Mouse (Mus musculus) layer of hippocampus, adult 11-12 months (tissue): ENCODE measurements around the gene Pold1.

ENCODE experiments used
- DNase-seq: peaks from one replicate; pipeline ENCODE4 v3.0.0; 2022; ENCODE audit warnings: low spot score

The Pold1 gene

DNA sequence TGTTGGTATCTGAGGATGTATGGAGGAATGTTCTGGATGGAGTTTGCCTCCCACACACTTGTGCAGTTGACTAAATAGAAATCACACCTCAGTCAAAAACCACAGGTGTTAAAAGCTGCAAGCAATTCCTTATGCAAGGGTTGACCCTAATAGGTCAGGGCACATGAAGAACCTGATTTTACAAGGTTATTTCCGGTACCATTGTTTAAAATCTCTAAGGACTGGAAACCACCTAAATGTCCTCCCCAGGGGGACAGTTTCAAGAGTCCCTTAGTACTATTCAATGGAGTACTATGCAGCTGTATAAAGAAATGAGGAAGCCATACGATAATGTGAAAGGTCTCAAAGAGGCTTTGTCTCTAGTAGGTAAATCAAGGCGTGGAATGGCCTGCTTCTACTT, 2.4 kb downstream of the Pold1 start:
- DNase-seq: no peak

DNA sequence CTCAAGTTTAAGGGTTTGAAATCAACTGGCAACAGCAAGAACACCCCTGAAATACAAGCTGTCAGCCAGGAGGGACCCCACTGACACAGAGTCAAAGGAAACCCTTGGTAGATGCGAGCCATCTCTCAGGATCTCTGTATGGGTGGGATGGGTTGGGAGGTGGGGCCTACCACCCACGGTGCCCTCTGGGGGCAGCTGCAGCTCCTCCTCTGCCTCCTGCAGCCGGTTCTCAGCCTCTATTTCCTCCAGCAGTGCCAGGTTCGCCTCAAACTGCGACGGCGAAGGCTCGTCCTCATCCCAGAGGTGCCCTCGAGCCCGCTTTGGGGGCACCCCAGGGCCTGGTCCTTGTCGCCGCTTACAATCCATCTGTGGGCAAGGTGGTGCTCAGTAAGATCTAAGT, 5.6 kb downstream of the Pold1 start:
- no peak for DNase-seq

DNA sequence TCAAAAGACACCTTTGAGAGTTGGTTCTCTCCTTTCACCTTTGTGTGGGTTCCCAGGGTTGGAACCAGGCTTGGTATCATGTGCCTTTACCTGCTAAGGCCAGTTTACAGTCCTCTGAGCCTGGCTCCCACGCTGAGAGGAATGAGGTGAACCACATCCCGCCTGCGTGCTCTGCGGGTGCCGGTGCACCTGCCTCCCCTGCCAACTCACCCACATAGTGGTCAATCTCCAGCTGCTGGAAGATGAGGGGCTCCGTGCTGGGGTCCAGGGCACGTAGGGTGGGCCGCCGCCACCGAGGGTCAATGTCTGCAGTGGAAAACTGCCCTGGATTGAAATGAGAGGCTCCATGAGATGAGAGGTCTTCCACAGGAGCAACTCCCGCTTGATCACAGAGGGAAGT, 6.1 kb downstream of the Pold1 start:
- DNase-seq: no peak

DNA sequence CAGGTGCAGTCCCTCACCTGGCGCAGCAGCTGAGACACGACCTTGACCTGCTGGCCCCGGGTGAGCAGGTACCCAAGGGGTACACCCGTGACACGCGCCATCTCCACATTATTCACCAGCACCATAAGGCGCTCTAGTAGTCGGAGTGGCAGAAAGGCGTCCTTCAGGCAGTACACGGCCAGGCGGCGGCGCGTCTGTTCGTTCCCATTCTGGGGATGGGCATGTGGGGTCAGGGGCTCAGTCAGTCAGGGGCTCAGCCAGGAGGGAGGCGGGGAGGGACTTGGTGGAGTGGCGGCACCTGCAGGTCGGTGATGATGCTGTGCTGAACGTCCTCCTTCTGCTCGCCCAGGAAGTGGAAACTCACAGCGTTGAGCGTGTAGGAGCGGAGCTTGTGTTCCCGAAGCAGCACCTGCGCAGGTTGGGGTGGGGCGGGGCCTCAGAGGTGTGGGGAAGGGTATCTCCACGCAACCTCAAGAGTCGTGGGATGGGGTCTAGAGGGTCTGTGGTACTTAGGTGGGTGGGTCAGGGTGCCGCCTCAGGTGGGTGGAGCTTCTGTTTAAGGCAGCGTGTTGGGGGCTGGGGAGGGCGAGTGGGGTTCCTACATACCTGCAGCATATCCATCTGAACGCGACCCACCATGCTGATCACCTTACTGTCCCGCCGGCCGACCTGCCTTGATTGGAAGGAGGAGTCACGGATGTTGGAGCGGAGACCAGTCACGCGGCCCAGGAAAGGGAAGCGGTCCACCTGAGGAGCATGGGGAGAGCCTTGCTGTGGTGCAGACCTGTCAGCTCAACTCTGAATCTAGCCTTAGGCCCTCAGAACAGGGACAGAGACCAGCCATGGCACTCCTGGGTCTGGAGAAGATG, 9.7 kb downstream of the Pold1 start:
- DNase-seq: no peak

DNA sequence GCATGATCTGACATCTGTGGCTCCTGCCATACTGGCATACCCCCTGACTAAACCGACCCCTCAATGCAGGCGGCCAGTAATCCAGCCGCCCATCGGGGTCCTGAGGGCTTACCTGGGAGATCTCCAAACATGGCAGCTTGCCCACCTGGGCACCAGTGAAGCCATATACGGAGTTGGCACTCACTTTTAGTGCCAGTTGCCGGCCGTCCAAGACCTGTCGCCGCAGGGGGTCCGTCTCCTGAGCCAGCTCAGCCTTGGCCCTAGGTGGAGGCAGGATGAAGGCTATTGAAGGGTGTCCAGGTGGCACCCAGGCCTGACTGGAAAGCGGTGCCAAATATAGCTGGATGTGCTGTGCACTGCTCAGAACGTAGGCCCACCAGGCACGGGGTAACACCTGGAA, 11.2 kb downstream of the Pold1 start:
- no peak for DNase-seq

DNA sequence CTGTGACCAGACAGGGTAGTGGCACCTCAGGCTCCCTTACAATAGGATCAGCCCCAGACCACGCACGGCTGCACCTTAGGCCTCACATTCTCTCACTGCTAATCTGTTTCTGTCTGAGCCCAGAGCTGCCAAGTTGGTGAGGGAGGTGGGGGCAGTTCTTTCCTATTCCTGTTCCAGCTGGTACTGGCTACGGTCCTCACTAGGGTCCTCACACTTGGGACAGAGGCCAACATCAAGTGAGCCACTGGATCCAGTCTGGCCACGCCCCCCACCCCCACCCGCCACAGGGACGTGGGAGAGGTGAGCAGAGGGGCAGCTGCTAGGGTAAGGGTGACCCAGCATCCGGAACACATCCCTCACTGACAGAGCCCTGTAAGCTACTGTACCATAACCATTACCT, 11.6 kb downstream of the Pold1 start:
- DNase-seq: no peak

- no peak for DNase-seq
Measured at GRCm38 (mm10) chr7:44536590-44536968, 12.1 kb downstream of the Pold1 start.

DNA sequence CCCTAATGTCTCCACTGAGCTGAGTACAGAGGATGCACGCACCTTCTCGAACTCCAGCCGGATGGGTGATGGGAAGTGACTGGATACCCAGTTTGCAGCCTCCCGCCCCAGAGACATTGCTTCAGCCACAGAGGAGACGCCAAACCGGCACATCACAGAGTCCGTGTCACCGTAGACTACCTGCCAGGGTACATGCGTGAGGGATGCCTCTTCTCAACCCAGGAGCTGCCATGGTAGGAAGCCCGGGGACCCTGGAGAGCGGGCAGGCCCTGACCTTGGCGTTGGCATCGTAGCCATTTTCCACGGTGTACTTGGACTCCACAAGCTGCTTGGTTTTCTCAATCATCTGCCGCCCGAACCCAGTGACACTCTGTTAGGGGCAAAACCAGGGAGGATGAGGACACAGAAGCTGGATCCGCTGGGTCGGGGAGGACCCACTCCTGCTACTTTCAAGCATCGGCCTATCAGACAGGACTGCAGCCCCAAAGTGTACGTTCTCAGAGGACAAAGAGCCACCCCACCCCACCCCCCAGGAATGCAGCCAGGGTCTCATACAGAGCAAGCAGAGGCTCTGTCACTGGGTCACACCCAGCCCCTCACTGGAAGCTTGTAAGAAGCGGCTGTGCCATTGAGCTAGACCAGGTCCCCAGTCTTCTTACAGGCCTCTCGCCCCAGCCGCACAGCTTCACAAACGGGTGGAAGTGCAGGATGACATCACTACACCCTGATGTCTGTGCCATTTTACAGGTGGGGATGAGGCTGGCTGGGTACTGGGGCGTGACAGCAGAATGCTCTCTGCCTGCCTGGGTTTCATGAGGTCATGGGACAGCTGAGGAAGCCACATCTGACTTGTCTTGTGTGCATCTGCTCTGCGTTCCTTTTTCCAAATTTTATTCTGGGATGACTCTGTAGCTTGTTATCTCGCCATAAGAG, 12.7 kb downstream of the Pold1 start:
- DNase-seq: no peak

DNA sequence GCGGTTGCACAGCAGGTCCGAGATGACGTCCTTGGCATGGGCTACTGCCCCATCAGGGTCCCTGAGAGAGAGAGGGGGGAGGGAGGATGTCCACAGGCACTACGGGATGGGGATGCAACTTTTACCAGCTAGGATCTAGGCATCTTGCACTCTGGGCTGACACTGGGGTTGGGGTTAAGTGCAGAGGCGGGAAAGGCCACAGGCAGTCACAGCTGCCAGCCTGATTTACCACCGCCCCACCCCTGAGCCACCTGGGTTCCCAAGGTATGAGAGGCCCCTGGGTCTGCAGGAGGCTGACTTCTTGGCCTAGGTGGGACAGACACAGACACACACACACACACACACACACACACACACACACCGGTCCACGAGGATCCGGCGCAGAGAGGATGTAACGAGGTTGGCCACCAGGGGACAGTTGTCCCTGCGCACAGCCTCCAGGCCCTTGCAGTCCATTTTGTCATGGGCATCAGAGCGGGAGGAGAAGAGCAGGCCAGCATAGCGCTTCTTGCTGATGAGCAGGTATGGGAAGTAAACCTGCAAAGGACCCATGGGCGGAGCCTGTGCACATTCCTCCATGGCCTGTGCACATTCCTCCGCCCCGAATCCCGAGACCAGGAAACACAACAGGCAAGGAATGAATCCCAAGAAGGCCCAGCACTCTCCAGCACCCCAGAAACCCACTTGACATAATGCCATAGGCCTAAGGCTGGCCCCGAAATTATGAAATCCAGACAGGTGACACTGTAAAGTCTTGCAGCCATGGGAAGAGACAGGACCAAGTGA, 13.8 kb downstream of the Pold1 start:
- no peak for DNase-seq

GRCm38 (mm10) chr7:44534242-44534641, 14.4 kb downstream of the Pold1 start:
- no peak for DNase-seq

DNA sequence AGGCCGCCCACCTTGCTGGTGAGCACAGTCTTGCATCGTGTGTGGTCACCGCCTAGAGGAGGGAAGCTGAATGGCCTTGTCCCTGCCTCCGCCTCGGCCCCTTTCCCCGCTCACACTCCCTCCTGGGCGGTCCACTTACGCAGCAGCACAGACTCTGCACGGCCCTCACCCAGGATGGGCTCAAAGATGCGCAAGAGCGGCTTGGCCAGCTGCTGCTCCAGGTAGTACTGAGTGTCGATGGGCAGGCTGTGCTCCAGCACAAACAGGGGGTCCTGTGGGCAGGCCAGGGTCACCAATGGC, 15.0 kb downstream of the Pold1 start:
- DNase-seq: no peak

GRCm38 (mm10) chr7:44532918-44533745, 15.5 kb downstream of the Pold1 start:
- DNase-seq: no peak

DNA sequence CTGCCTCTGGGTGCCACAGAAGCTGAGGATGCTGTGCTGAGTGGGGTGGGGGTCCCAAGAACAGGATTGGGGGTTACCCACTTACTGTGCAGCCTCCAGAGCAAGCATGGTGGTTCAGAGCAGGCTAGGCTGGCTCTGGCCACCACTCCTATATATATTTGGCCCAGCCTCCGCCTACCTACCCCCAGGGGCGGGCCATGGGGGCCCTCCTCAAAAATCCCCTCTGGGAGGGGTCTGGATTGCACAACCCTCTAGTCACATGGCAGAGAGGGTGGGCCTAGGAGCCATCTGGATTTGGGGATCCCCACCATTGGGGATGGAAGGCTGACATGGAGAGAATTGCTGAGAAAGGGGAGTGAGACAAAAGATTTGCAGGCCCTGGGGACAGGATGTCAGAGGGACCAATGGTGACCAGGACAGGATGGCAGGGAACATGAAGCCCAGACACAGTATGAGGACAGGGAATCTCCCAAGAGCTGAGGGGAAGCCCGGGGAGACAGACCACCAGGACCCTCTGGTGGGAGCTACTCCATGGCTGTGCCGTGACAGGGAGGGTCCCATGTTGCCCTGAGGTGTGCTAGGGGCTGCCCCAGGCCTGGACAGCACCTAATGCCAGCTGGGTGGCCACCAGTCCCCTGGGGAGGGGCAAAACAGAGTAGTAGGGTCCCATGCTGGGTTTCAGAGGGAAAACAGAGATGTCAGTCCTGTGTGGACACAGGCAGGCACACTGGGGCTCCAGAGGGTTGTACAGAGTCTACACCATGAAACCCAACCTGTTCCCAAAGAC, 16.5 kb downstream of the Pold1 start, which contains the start of gene Spib:
Spib (minus strand) TSS at position 126 of the 787 bp plus-strand sequence.
- DNase-seq: no peak

GRCm38 (mm10) chr7:44531207-44531606, 17.4 kb downstream of the Pold1 start:
- DNase-seq: no peak

- no peak for DNase-seq
Measured at GRCm38 (mm10) chr7:44530507-44530906, 18.1 kb downstream of the Pold1 start.

GRCm38 (mm10) chr7:44529518-44529917, 19.1 kb downstream of the Pold1 start:
- no peak for DNase-seq

- peak; percentile 77 for DNase-seq
Measured at GRCm38 (mm10) chr7:44527483-44528398, 20.9 kb downstream of the Pold1 start.

DNA sequence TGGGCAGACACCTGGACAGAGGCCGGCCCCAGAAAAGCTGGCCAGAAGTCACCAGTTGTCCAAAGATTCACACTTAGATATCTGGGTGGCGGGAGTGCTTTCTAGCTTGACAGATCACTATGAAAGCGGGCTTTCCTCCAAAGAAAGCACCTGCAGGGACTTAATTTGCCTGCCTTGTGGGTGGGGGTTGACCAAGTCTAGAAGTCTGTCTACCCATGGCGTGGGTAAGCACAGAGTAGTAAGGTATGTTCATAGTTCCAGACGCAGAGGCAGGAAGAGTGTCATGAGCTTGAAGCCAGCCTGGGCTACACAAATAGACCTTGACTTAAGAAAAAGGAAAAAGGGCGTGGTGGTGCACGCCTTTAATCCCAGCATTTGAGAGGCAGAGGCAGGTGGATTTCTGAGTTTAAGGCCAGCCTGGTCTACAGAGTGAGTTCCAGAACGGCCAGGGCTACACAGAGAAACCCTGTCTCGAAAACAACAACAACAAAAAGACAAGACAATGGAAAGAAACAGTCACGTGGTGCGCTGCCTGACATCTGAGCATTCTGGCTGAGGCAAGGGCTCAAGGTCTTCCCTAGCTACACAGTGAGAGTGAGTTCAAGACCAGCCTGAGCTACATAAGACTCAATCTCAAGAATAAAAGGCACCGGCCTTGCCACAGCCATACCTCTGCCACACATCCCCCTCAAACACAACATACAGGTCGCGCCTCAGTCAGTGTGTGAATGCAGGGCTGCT, 22.1 kb downstream of the Pold1 start:
- no peak for DNase-seq
